Mouse (Mus musculus) liver, embryonic 14.5 days (tissue): Measurements from ENCODE around the gene Lag3. TPM values are rescaled to one million over a fixed set of nuclear protein-coding genes. Genes with fewer than 3 reads are reported as not detected.

Experiments
- ATAC-seq: fragments of 200-750 bp; cut with Nextera tagmentation; 2 replicates; pipeline ENCODE4 v1.8.0; 2017; ENCODE audit warnings: moderate number of reproducible peaks, mild to moderate bottlenecking, moderate library complexity; ENCODE audit not compliant: insufficient read depth
- DNase-seq, 3 experiments: peaks; one replicate each; pipeline ENCODE4 v3.0.0-alpha.2; 2012 to 2013; ENCODE audit warnings: low read depth in 3 of 3, low spot score in 3 of 3
- H3K27ac ChIP-seq: fragments of 300-500 bp; sonication (generic); 2 replicates; pipeline ENCODE4 v1.5.1; 2014; ENCODE audit warnings: moderate library complexity, mild to moderate bottlenecking, control low read depth, inconsistent platforms
- H3K27me3 ChIP-seq: fragments of 300-500 bp; sonication (generic); 2 replicates; pipeline ENCODE4 v1.6.1; 2014; ENCODE audit warnings: mild to moderate bottlenecking, low read length, moderate library complexity; ENCODE audit not compliant: control insufficient read depth, insufficient read depth
- H3K36me3 ChIP-seq: fragments of 300-500 bp; sonication (generic); replicated peaks from 2 replicates; pipeline ENCODE4 v1.6.1; 2014; ENCODE audit warnings: low read depth; ENCODE audit not compliant: control insufficient read depth, insufficient read depth
- H3K4me1 ChIP-seq, 2 experiments: fragments of 200-500 bp in 1 of 2; fragments of 300-500 bp in 1 of 2; sonication (generic) in 1 of 2; replicated peaks; 2 replicates each; pipeline ENCODE4 v1.6.1; 2012 to 2014; ENCODE audit warnings: antibody characterized with exemption in 1 of 2, inconsistent platforms in 1 of 2, low read length in 1 of 2; ENCODE audit not compliant: control insufficient read depth in 2 of 2, insufficient read depth in 2 of 2
- H3K4me2 ChIP-seq: fragments of 300-500 bp; sonication (generic); 2 replicates; pipeline ENCODE4 v1.6.1; 2014; ENCODE audit warnings: low read depth, mild to moderate bottlenecking, control low read depth, moderate library complexity
- H3K4me3 ChIP-seq, 2 experiments: fragments of 200-500 bp in 1 of 2; fragments of 300-500 bp in 1 of 2; sonication (generic) in 1 of 2; 2 replicates each; pipeline ENCODE4 v1.5.1; 2012 to 2014; ENCODE audit warnings: low read depth in 2 of 2, low read length in 2 of 2, mild to moderate bottlenecking in 2 of 2, control low read depth in 1 of 2, inconsistent platforms in 1 of 2, moderate library complexity in 1 of 2; ENCODE audit not compliant: insufficient read depth in 1 of 2
- H3K9ac ChIP-seq: fragments of 300-500 bp; sonication (generic); replicated peaks from 2 replicates; pipeline ENCODE4 v1.6.1; 2014; ENCODE audit warnings: mild to moderate bottlenecking, control low read depth, moderate library complexity
- H3K9me3 ChIP-seq: fragments of 300-500 bp; sonication (generic); 2 replicates; pipeline ENCODE4 v1.6.1; 2016; ENCODE audit warnings: low read length, mixed read lengths; ENCODE audit not compliant: control insufficient read depth
- CTCF ChIP-seq: IDR thresholded peaks from 2 replicates; pipeline ENCODE4 v1.5.1; 2016; ENCODE audit warnings: antibody characterized with exemption, low read depth, control low read depth
- EP300 ChIP-seq: IDR thresholded peaks from 2 replicates; pipeline ENCODE4 v1.6.1; 2016; ENCODE audit warnings: antibody characterized with exemption, low read depth
- WGBS: fragments of 180-500 bp; shearing (Covaris S2); extraction: QIAGEN DNeasy Blood & Tissue Kit; methylation state at CpG from one replicate; pipeline ENCODE4 v1.1.7; 2014; ENCODE audit not compliant: insufficient replicate concordance; 5-methylcytosine and 5-hydroxymethylcytosine counted together
- polyA plus RNA-seq, 2 experiments: library from polyadenylated mRNA; depleted of rRNA in 1 of 2; stranded (reverse) in 1 of 2; unstranded in 1 of 2; fragments of >200 nt; fragmentation: Nextera tagmentation in 1 of 2; extraction: Ambion mirVana in 1 of 2; gene quantifications; 2 replicates each; pipeline versions ENCODE4 v1.2.1 to v1.2.3; 2012 to 2014

The Lag3 gene
- polyA plus RNA-seq, 2 experiments = 0.11 to 0.17 TPM

GRCm38 (mm10) chr6:124914511-124914910 lies 3.0 kb upstream of the Lag3 start:
- Histone ChIP-seq H3K27ac (no peak overlapping the region), H3K27me3 (peaks cover 66% of the 10 kb centered on the region), H3K36me3 (no peaks in the 10 kb centered on the region), H3K4me1 (no peaks in the 10 kb centered on the region), H3K9me3 (no peaks in the 10 kb centered on the region), H3K9ac (no peak overlapping the region), H3K4me3 (no peak overlapping the region), H3K4me2 (no peak overlapping the region)
- TF ChIP-seq CTCF = no peak
- no peak for TF ChIP-seq EP300
- DNase-seq (no peak), ATAC-seq (no peak)
- 75% methylated on average over 7 of the region's 7 CpGs for WGBS

GRCm38 (mm10) chr6:124913721-124914285 lies 2.3 kb upstream of the Lag3 start:
- DNase-seq (no peak), ATAC-seq (no peak)
- Histone ChIP-seq H3K36me3 (no peaks in the 10 kb centered on the region), H3K27me3 (peaks cover 64% of the 10 kb centered on the region), H3K4me3 (no peak overlapping the region), H3K9ac (no peak overlapping the region), H3K27ac (no peak overlapping the region), H3K4me1 (no peaks in the 10 kb centered on the region), H3K9me3 (no peaks in the 10 kb centered on the region), H3K4me2 (no peak overlapping the region)
- no peak for TF ChIP-seq CTCF
- TF ChIP-seq EP300 = no peak
- WGBS = 65% methylated on average over 14 of the region's 14 CpGs

GRCm38 (mm10) chr6:124913214-124913613 lies 1.7 kb upstream of the Lag3 start:
- no peak overlapping the region for H3K9ac ChIP-seq
- DNase-seq = no peak
- no peaks in the 10 kb centered on the region for H3K4me1 ChIP-seq
- no peak overlapping the region for H3K4me3 ChIP-seq
- WGBS = 28% methylated on average over 6 of the region's 6 CpGs
- peaks cover 58% of the 10 kb centered on the region for H3K27me3 ChIP-seq
- H3K27ac ChIP-seq = no peak overlapping the region
- TF ChIP-seq CTCF (no peak), EP300 (no peak)
- ATAC-seq = no peak
- H3K36me3 ChIP-seq = no peaks in the 10 kb centered on the region
- no peak overlapping the region for H3K4me2 ChIP-seq
- no peaks in the 10 kb centered on the region for H3K9me3 ChIP-seq

GRCm38 (mm10) chr6:124910032-124910431 lies 1.5 kb downstream of the Lag3 start:
- H3K27ac ChIP-seq = no peak overlapping the region
- no peak overlapping the region for H3K9ac ChIP-seq
- no peaks in the 10 kb centered on the region for H3K36me3 ChIP-seq
- no peaks in the 10 kb centered on the region for H3K4me1 ChIP-seq
- TF ChIP-seq EP300 = no peak
- peaks cover 27% of the 10 kb centered on the region for H3K27me3 ChIP-seq
- WGBS = 7% methylated on average over 32 of the region's 32 CpGs
- no peak overlapping the region for H3K4me3 ChIP-seq
- H3K4me2 ChIP-seq = no peak overlapping the region
- no peaks in the 10 kb centered on the region for H3K9me3 ChIP-seq
- ATAC-seq (no peak), DNase-seq (no peak)

GRCm38 (mm10) chr6:124907767-124908166 lies 3.7 kb downstream of the Lag3 start:
- Histone ChIP-seq H3K4me3 (no peak overlapping the region), H3K9ac (no peak overlapping the region), H3K4me2 (no peak overlapping the region), H3K9me3 (no peaks in the 10 kb centered on the region), H3K27me3 (peaks cover 19% of the 10 kb centered on the region), H3K4me1 (peaks cover 0 to 5% of the 10 kb centered on the region in 2 experiments; a peak in 2 of 4 replicates), H3K36me3 (no peaks in the 10 kb centered on the region), H3K27ac (no peak overlapping the region)
- 45% methylated on average over 1 of the region's 1 CpGs for WGBS
- ATAC-seq (no peak), DNase-seq (no peak)
- TF ChIP-seq EP300 = no peak
- TF ChIP-seq CTCF = no peak
